Mouse (Mus musculus) embryonic facial prominence, embryonic 11.5 days (tissue): ENCODE data around the gene P3h3. TPM values are rescaled to one million over a fixed set of nuclear protein-coding genes. Genes with fewer than 3 reads are reported as not detected.
"Not testable (repeated sequence)": the region's sequence is repeated elsewhere in the genome, so short reads cannot be mapped to it uniquely, and the experiment has no call there.

Experiments used
- ATAC-seq: fragments of 200-750 bp; cut with Nextera tagmentation; replicated peaks from 2 replicates; pipeline ENCODE4 v1.8.0; 2017; ENCODE audit warnings: low read depth; ENCODE audit not compliant: insufficient number of reproducible peaks, low FRiP score, low TSS enrichment
- DNase-seq: peaks from one replicate; pipeline ENCODE4 v3.0.0-alpha.2; 2015; ENCODE audit warnings: low spot score
- H3K27ac ChIP-seq: fragments of 300-500 bp; sonication (generic); replicated peaks from 2 replicates; pipeline ENCODE4 v1.5.1; 2014; ENCODE audit warnings: mild to moderate bottlenecking, low read depth, low read length, control low read depth
- H3K27me3 ChIP-seq: fragments of 300-500 bp; sonication (generic); 2 replicates; pipeline ENCODE4 v1.6.1; 2014; ENCODE audit warnings: mild to moderate bottlenecking, low read length, moderate library complexity, mixed read lengths; ENCODE audit not compliant: control insufficient read depth, insufficient read depth
- H3K36me3 ChIP-seq: fragments of 300-500 bp; sonication (generic); replicated peaks from 2 replicates; pipeline ENCODE4 v1.6.1; 2014; ENCODE audit warnings: low read depth, mild to moderate bottlenecking, low read length, moderate library complexity, mixed read lengths; ENCODE audit not compliant: control insufficient read depth, insufficient read depth
- H3K4me1 ChIP-seq: fragments of 300-500 bp; sonication (generic); 2 replicates; pipeline ENCODE4 v1.6.1; 2014; ENCODE audit warnings: low read length, mixed read lengths; ENCODE audit not compliant: control insufficient read depth, insufficient read depth
- H3K4me2 ChIP-seq: fragments of 300-500 bp; sonication (generic); 2 replicates; pipeline ENCODE4 v1.6.1; 2014; ENCODE audit warnings: low read depth, mild to moderate bottlenecking, control low read depth, low read length, moderate library complexity
- H3K4me3 ChIP-seq: fragments of 300-500 bp; sonication (generic); 2 replicates; pipeline ENCODE4 v1.5.1; 2014; ENCODE audit warnings: low read depth, low read length, control low read depth
- H3K9ac ChIP-seq: fragments of 300-500 bp; sonication (generic); replicated peaks from 2 replicates; pipeline ENCODE4 v1.6.1; 2014; ENCODE audit warnings: mild to moderate bottlenecking, control low read depth, low read length
- H3K9me3 ChIP-seq: fragments of 300-500 bp; sonication (generic); replicated peaks from 2 replicates; pipeline ENCODE4 v1.6.1; 2016; ENCODE audit warnings: mild to moderate bottlenecking, low read length, inconsistent platforms, mixed read lengths; ENCODE audit not compliant: control insufficient read depth
- WGBS: fragments of 180-500 bp; shearing (Covaris S2); extraction: QIAGEN DNeasy Blood & Tissue Kit; methylation state at CpG from one replicate; pipeline ENCODE4 v1.1.7; 2014; 5-methylcytosine and 5-hydroxymethylcytosine counted together
- polyA plus RNA-seq: library from polyadenylated mRNA; unstranded; fragments of >200 nt; fragmentation: Nextera tagmentation; extraction: Ambion mirVana; gene quantifications from 2 replicates; pipeline ENCODE4 v1.2.1, GENCODE M21; 2014

Gene P3h3
- polyA plus RNA-seq, 1 experiment from 2014 or later: 14.7 TPM

- Histone ChIP-seq H3K4me2 (no peak overlapping the region), H3K4me3 (no peak overlapping the region), H3K9ac (no peak overlapping the region), H3K27ac (no peak overlapping the region), H3K4me1 (peaks cover 3% of the 10 kb centered on the region; the same call in 1 of the 2 replicates), H3K27me3 (no peaks in the 10 kb centered on the region), H3K36me3 (no peaks in the 10 kb centered on the region), H3K9me3 (no peaks in the 10 kb centered on the region)
- ATAC-seq: no peak
- DNase-seq: no peak
- 57% methylated on average over 8 of the region's 8 CpGs for WGBS
Observed at GRCm38 (mm10) chr6:124900056-124900800, 42.7 kb upstream of the P3h3 start.

DNA sequence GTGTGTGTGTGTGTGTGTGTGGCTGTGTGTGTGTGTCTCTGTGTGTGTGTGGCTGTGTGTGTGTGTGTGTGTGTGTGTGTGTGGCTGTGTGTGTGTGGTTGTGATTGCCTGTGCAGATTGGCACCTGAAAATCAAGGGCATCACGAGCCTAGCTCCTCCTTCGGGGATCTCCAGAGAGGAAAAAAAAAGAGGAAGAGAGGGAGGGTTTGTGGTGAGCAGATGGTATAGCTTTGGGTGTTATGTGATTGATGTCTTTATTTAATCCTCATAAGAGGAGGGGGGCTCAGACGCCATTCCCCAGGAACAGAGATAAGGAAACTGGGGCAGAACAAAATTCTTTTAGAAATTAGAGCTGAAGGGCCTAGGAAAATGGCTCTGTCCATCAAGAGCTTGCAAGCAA is 40.8 kb upstream of the P3h3 start:
- WGBS: 63% methylated on average over 3 of the region's 3 CpGs
- Histone ChIP-seq H3K4me2 (no peak overlapping the region), H3K36me3 (no peaks in the 10 kb centered on the region), H3K9ac (no peak overlapping the region), H3K9me3 (no peaks in the 10 kb centered on the region), H3K27ac (no peak overlapping the region), H3K4me1 (no peaks in the 10 kb centered on the region), H3K27me3 (no peaks in the 10 kb centered on the region), H3K4me3 (no peak overlapping the region)
- ATAC-seq (no peak), DNase-seq (no peak)

DNA sequence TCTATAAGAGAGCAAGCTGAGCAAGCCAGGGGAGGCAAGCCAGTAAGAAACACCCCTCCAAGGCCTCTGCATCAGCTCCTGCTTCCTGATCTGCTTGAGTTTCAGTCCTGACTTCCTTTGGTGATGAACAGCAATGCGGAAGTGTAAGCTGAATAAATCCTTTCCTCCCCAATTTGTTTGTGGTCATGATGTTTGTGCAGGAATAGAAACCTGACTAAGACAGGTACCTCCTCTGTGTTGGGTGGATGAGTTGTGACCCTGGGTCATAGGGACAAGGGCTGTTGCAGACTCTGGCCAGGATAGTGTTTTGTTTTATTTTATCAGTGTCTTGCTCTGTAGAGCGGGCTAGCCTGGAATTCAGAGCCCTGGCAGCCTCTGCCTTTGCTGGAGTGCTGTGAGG is 36.6 kb upstream of the P3h3 start:
- not testable (repeated sequence) for DNase-seq, H3K4me1 ChIP-seq, H3K4me2 ChIP-seq, H3K4me3 ChIP-seq, H3K27ac ChIP-seq, H3K27me3 ChIP-seq, ATAC-seq, H3K36me3 ChIP-seq, H3K9ac ChIP-seq, H3K9me3 ChIP-seq
- 94% methylated on average over 2 of the region's 2 CpGs for WGBS

- WGBS: 59% methylated on average over 6 of the region's 6 CpGs
- no peak for DNase-seq
- H3K9ac ChIP-seq: no peak overlapping the region
- H3K4me3 ChIP-seq: no peak overlapping the region
- no peaks in the 10 kb centered on the region for H3K36me3 ChIP-seq
- H3K4me2 ChIP-seq: no peak overlapping the region
- H3K27me3 ChIP-seq: no peaks in the 10 kb centered on the region
- no peaks in the 10 kb centered on the region for H3K9me3 ChIP-seq
- no peak for ATAC-seq
- no peaks in the 10 kb centered on the region for H3K4me1 ChIP-seq
- no peak overlapping the region for H3K27ac ChIP-seq
Observed at GRCm38 (mm10) chr6:124890997-124891396, 33.4 kb upstream of the P3h3 start.

- WGBS: 89% methylated on average over 6 of the region's 6 CpGs
- no peaks in the 10 kb centered on the region for H3K4me1 ChIP-seq
Observed at GRCm38 (mm10) chr6:124888555-124889125, 31.1 kb upstream of the P3h3 start.

GRCm38 (mm10) chr6:124887986-124888385 is 30.4 kb upstream of the P3h3 start, which contains the start of gene Cd4:
Cd4 (minus strand) TSS chr6:124888221.
- H3K9ac ChIP-seq: no peak within 1 kb of the TSS
- ATAC-seq (no peak), DNase-seq (no peak)
- no peak within 1 kb of the TSS for H3K27ac ChIP-seq
- no peaks in the 10 kb centered on the region for H3K27me3 ChIP-seq
- no peak within 1 kb of the TSS for H3K4me3 ChIP-seq
- 89% methylated on average over 9 of the region's 9 CpGs for WGBS
- H3K4me2 ChIP-seq: no peak within 1 kb of the TSS
- no peaks in the 10 kb centered on the region for H3K36me3 ChIP-seq
- no peaks in the 10 kb centered on the region for H3K4me1 ChIP-seq
- H3K9me3 ChIP-seq: no peaks in the 10 kb centered on the region

More at GRCm38 (mm10) chr6:124888555-124889125, 31.1 kb upstream of the P3h3 start:
- Histone ChIP-seq H3K9me3 (no peaks in the 10 kb centered on the region), H3K4me3 (no peak overlapping the region), H3K4me2 (no peak overlapping the region), H3K36me3 (no peaks in the 10 kb centered on the region), H3K27me3 (no peaks in the 10 kb centered on the region), H3K9ac (no peak overlapping the region), H3K27ac (no peak overlapping the region)
- no peak for ATAC-seq
- DNase-seq: no peak

DNA sequence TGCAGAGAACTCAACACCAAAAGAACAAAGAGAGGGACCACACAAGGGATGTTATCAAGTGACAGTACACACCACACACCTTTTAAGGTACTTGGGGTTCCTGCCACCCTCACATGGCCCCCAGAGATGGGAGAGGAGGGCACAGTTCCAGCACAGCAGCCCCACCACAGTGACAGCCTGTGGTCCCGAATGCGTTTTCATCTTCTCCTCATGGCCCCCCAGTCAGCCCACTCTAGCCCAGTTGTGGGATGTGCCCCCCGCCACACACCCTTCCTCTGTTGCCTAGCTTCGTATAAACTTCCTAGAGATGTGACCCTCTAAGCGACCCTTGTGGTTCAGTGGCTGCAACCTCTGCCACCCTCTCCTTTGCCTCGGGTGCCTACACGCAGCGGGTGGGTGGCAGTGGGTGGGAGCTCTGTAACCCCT is 28.4 kb upstream of the P3h3 start:
- DNase-seq (no peak), ATAC-seq (no peak)
- no peak overlapping the region for H3K9ac ChIP-seq
- H3K27ac ChIP-seq: no peak overlapping the region
- H3K27me3 ChIP-seq: no peaks in the 10 kb centered on the region
- H3K4me2 ChIP-seq: no peak overlapping the region
- no peaks in the 10 kb centered on the region for H3K4me1 ChIP-seq
- no peak overlapping the region for H3K4me3 ChIP-seq
- 86% methylated on average over 8 of the region's 8 CpGs for WGBS
- H3K36me3 ChIP-seq: no peaks in the 10 kb centered on the region
- H3K9me3 ChIP-seq: no peaks in the 10 kb centered on the region

DNA sequence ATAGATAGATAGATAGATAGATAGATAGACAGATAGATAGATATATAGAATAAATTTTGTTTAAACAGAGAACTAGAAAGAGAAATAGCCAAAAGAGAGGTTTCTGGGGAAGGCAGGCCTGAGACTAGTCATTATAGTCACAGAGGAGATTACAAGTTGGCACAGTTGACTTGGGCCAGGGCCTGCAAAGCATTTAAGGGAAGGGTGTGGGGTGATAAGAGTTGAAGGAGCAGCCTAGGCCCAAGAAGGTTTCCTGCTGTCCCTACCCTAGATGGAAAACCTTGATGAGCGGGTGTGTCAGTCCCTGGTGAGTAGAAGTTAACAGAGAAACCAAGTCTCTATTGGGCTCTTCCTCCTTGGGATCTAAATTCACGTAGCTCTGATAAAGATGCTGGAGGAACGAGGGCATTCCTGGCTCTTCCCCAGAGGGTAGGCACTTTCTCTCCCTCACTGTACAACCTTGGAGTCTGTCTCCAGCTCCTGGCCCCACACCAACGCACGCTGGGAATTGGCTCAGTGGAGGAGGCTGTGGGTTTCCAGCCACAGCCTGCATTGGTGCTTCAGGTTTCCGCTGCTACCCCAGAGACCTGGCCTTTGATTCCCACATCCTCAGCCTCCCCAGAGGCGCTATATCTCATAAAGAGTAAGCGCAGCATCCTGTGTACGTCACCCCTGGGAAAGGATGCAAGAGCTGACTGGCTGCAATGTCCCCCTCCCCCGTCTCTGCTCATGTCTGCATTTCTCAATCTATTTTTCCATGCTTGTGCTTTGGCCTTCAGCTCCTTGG is 27.4 kb upstream of the P3h3 start:
- Histone ChIP-seq H3K27me3 (no peaks in the 10 kb centered on the region), H3K27ac (no peak overlapping the region), H3K9ac (no peak overlapping the region), H3K4me3 (no peak overlapping the region), H3K9me3 (no peaks in the 10 kb centered on the region), H3K4me1 (no peaks in the 10 kb centered on the region), H3K36me3 (no peaks in the 10 kb centered on the region), H3K4me2 (no peak overlapping the region)
- DNase-seq (no peak), ATAC-seq (no peak)
- 81% methylated on average over 10 of the region's 10 CpGs for whole genome bisulfite sequencing
